Mouse (Mus musculus) retina, postnatal 7 days (tissue): ENCODE results near the gene Myh14.

Source experiments
- DNase-seq: peaks from one replicate; pipeline ENCODE4 v3.0.0-alpha.2; 2012; ENCODE audit warnings: low read depth, low spot score

Gene Myh14

DNA sequence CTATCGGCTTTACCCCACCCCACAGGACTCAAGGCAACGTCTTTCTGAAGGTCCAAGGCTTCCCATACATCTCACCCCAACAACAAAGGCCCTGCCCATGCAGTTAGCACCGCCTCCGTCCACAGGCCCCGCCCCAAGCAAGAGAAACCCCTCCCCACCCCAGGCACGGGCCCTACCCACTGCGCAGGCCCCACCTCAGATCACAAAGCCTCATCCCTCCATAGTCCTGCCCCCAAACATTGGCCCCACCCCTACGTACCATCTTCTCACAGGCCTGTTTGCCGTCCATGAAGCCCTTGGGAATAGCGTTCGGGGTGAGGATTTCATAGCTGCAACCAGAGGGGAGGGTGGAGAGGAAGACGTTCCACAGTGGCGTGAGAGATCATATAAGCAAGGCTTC, 38.0 kb downstream of the Myh14 start:
- DNase-seq: no peak

DNA sequence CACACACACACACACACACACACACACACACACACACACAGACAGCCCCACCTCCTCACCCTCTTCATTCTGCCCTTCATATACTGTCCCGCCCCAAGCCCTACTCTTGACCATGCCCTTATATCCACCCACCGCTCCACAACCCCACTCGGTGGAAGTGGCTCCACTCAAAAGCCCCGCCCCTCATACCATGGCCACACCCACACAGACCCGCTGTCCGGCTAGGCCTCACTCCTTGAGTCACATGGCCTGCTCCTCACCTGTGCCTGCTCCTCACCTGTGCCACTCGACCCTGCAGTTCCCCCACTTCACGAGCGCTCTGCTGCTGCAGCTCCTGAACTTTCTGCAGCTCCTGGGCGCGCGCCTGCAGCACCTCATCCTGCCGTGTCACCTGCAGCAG, 40.2 kb downstream of the Myh14 start:
- no peak for DNase-seq

DNA sequence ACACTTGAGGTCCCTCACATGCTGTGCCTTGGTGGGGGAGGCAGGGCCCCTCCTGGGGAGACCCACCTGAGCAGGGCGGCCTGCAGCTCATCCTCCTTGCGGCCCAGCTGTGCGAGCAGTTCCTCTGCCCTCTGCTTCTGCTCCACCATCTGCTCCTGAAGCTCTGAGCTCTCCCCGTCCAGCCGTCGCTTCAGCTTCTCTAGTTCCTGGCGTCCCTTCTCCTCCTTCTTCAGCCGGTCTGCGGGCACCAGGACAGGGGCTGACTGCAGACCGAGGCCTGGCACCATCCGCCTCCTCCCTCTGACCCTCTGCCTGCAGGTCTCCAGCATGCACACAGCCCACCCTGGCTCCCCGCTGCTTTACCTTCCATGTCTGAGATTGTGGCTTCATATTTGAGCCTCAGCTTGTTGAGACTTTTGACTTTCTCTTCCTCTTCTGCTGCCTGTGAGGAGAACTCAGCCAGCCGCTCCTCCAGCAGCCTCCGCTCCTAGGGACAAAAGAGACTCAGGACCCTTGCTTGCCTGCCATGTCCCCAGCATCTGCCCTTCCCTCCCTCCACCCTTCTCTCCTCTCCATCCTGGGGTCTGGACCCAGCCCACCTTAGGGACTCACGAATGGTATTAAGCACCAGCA, 42.1 kb downstream of the Myh14 start:
- no peak for DNase-seq

DNA sequence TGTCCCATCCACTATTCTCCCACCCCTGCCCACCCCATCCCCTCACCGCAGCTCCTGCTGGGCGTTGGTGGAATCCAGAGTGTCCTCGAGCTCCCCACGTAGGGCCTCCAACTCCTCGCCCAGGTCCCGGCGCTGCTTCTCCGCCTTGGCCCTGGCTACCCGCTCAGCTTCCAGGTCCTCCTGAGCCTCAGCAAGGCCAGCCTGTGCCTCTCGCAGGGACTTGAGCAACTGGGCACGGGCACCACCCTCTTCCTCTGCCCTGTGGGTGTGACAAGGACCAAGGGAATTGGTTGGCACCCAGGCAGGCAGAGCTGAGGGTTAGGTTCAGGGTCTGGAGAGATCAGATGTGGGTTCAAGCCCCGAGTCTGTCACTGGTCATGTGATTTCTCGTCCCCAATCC, 43.7 kb downstream of the Myh14 start:
- no peak for DNase-seq

DNA sequence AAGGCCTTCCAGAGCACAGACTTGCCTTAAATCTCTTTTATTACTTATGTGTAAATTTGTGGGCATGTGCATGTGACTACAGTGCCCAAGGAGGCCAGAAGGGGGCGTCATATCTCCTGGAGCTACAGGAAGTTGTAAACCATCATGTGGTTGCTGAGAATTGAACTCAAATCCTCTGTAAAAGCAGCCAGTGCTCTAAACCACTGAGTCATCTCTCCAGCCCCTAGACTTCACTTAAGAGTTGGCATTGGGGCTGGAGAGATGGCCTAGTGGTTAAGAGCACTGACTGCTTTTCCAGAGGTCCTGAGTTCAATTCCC, 44.6 kb downstream of the Myh14 start:
- DNase-seq: no peak

DNA sequence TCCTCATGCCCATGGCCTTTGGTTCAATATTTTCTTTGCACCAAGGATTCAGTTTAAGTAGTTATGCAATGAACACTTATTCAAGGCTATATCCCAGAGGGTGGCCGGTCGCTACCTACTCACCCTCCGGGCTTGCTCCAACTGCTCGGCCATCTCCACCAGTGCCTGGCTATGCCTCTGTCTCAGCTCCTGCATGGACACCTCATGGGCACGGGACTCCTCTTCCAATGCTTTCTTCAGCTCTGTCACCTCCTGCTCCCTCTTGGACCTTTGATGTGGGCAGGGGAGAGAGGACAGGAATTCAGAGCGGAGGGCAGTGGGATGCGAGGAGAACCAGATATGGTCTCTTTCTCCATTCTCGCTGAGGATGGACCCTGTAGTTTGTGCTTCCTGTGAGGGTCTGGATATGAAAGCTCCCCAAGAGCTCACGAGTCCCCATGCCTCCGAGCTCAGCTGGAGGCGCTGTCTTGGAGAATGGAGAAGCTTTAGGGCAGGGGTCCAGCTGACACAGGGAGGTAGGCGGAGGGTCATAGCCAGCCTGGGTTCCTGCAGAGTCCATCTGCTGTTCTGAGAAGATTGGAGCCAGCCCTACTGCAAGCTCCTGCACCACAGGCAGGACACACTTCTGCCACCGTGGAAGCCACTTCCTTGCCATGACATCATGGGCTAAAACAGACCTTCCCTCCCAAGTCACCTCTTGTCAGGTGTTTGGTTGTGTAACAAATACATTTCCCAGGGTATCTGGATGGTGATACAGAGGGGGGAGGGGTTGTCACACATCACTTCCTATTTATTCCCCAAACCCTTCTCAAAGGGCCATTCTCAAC, 45.2 kb downstream of the Myh14 start:
- DNase-seq: no peak

DNA sequence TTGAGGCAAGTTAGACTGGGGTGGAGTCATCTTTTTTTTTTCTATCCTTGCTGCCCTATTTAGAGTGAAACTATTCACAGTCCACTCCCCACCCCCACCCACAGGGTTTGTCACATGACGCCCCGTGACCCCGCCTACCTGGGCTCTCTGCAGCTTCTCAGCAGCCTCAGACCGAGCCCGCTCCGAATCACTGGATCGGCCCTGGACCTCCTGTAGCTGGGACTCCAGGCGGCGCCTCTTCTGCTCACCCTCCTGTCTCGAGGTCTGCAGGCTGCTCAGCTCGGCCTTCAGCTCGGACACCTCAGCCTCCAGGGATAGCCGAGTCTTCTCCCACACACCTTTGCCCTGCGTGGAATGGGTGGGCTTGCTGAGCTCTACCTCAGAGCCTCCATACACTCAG, 45.8 kb downstream of the Myh14 start:
- no peak for DNase-seq

DNA sequence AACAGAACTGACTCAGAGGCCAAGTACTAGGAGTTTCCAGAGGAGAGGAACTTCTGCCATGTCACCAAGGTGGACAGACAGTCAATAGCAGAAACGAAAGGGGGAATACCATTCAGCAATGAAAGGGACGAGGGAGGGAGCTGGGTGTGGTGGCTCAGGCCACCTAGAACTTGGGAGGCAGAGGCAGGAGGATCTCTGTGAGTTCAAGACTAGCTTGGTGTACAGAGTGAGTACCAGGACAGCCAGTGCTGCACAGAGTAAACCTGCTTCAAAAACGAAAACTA, 46.2 kb downstream of the Myh14 start:
- no peak for DNase-seq

DNA sequence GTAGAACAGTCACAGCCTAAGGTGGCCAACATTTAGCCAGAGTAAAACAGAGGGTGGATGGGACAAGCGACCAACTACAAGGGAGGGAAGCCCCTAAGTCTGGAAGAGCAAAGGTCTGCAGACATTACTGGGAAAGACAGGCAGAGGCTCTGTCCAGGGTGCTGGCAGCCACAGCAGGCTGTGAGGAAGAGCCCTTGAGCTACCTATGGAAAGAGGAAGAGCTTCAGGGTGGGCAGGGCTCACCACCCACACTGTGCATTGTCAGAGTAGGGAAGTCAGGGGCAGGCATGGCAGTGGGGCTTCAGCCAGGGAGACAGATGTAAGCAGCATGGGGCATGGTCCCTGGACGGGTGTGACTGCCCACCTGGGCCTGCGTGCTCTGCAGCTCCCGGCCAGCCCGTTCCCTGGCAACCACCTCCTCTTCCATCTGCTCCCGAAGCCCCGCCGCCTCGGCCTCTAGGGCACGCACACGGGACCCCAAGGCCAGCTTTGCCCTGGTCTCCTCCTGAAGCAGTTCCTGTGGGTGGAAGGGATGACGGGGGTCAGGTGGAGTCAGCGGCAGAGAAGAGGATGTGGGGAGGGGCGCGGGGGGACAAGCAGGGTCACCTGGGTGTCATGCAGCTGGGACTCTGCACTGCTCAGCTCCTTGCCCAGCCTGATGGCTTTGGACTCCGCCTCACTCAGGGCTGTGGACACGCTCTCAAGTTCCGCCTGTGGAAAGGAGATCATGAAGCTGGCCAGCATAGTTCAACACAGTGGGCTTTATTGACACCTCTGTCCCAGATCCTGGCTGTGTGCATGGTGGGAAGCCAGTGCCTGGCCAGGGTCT, 46.7 kb downstream of the Myh14 start:
- DNase-seq: no peak

DNA sequence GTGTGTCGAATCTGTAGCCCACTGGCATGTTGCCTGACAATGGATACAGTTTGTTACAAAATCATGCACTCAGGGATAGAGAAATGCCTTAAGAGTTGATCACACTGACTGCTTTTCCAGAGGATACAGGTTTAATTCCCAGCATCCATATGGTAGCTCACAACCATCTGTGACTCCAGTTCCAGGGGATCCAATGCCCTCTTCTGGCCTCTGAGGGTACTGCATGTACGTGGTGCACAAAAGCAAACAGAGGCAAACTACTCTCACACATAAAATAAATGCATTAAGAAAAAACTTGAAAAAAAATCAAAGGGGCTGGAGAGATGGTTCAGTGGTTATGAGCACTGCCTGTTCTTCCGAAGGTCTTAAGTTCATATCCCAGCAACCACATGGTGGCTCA, 53.6 kb downstream of the Myh14 start:
- DNase-seq: no peak

DNA sequence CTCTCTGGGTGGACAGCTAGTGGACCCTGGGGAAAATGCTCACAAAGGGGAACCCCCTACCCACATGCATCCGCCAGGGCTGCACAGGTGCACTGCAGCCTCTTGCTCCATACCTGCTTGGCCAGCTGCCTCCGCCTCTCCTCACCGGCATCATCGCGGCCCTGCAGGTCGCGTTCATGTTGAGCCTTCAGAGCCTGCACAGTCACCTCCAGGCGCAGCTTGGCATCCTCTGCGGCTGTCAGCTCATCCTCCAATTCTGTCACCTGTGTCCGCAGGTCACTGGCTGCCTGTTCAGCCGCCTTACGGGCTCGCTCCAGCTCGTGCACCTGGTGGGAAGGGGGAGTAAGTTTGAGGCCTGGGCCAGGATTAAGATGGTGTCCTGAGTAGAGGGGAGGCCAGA, 54.7 kb downstream of the Myh14 start:
- no peak for DNase-seq

DNA sequence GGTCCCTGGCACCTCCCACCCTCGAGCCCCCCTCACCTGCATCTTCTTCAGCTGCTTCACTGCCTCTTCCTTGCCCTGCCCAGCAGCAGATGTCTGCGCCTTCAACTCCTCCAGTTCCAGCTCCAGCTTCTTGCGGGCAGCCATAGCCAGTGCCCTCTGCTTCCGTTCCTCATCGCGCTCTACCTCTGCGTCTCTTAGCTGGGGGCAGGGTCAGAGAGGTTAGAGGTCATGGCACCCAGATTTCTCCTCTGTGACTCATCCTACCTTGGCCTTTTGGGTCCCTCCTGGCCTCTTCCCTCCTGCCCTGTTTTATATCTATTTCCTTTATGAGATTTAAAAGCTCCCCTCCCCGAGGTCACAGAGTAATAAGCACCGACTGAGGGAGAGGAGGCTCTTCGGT, 55.3 kb downstream of the Myh14 start:
- DNase-seq: no peak

DNA sequence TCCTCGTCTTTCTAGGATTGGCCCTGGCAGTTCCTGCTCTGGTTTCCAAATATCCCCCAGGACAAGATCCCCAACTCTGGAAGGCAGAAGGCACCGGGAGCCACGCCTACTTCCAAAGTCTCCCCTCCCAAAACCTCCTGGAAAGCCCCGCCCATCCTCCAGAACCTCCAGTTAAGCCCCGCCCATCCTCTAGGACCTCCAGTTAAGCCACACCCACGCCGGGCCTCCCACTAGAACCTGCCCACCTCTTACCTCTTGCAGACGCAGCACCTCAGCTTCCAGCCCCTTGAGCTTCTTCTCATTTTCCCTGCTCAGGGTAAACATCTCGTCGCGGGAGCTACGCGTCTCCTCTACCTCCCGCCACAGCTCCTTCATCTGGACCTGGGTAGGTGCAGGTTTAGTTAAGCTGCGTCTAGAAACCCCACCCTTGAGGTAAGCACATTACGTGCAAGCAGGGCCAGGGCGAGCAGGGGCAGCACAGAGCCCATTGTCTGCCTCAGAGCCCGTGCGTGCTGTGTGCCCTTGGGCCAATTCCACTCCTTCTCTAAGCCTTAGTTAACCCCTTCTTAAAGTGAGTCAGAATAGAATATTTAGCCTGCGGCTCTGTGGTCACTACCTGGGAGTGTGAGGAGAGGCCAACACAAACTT, 56.5 kb downstream of the Myh14 start:
- DNase-seq: no peak

DNA sequence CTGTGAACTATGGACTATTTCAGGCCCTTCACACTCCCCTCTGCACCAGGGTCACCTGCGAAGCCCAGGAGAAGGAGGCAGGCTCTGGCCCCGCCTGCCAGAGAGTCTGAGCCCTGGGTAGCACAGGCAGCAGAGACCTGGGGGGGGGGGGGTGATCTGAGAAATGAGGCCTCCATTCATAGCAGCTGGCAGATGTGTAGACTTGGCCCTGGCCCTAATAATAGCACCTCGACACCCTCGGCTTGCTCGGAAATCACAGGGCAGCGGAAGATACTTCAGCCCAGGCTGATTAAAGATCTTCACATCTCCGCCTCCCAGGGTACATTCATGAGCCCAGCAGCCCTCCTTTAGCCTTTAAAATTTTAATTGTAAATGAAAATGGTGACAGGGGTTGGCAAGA, 58.5 kb downstream of the Myh14 start:
- no peak for DNase-seq

DNA sequence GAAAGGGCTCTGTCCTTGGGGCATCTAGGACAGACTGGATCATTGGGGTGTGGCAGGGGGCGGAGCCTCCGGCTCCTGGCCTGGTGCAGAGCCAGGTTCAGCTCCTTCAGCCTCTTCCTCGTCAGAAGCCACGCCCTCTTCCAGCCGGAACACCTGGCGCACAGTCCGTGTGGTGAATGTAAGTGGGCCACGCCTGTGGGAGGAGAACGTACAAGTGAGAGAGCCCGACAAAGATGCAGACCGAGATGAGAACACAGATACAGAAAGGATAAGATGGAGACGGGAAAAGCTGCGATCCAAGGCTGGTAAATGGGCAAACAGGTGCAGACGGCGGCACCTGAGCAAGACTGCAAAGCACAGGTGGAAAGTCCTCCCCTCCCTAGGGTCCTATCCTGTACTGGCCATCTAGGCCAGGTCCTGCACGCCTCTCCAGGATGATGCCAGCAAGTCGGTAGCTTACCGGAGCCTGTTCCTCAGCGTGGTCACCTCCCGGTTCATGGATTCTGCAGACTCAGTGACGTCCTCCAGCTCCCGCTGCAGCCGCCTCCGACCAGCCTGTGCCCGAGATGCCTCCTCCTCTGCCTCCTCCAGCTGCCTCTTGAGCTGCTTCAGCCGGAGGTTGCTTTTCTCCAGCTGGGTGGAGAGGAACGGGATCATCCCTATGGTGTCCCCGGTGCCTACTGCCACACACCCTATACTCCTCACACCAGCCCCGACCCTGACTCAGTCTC, 64.3 kb downstream of the Myh14 start:
- no peak for DNase-seq

DNA sequence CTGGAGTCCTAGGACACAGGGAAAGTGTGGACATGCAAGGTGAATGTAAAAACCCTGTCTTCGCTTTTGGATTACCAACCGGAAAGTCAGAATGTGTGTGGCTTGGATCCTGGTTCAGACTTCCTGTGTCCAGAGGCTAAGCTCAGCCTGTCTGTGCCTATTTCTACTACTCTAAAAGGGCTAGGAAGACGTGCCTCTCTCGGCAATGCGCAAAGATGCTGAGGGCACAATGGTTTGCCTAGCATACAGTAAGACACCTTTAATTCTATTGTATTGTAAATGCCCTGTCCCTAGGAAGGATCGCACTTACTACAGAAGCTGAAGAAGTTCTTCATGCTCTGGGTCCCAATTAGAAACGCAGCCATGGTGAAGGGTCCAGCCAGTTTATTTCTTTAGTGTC, 65.2 kb downstream of the Myh14 start:
- no peak for DNase-seq

DNA sequence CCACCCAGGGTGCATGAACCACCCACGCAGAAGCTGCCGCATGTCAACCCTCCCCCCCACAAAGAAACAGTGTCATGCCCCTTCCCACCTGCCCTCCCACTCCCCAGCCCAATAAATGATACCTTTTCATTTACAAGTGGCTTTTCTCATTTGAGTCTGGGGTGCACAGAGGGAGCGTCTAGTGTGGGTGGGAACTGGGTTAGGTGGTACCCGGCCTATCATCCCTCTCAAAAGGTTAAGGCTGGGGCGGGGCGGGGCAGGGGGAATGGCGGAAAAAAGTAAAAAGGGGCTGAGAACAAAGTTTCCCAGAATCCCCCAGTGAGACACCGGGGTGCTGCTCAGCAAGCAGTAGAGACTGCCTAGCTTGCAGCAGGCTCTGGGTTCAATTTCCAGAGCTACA, 66.0 kb downstream of the Myh14 start:
- DNase-seq: no peak

DNA sequence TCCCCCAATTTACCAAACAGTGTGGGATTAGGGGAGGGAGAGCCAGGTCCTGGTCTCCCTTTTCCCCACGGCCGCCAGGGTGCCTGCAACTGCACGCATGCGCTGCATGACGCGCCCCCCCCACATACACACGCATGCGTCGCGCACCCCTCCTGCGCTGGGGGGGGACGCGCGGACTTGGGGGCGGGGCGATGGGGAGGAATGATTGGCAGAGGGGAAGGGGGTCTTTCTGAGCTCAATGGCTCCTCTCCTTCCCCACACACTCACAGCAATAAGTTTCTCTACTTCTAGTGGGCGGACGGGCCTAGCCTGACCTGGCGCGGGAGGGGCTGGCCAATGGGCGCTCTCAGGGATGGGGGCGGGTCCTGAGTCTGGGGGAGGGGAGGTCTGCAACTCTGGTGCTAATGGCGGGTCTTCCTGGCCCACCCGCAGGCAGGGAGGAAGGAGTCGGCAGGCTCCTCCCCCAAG, 66.5 kb downstream of the Myh14 start:
- DNase-seq: no peak

DNA sequence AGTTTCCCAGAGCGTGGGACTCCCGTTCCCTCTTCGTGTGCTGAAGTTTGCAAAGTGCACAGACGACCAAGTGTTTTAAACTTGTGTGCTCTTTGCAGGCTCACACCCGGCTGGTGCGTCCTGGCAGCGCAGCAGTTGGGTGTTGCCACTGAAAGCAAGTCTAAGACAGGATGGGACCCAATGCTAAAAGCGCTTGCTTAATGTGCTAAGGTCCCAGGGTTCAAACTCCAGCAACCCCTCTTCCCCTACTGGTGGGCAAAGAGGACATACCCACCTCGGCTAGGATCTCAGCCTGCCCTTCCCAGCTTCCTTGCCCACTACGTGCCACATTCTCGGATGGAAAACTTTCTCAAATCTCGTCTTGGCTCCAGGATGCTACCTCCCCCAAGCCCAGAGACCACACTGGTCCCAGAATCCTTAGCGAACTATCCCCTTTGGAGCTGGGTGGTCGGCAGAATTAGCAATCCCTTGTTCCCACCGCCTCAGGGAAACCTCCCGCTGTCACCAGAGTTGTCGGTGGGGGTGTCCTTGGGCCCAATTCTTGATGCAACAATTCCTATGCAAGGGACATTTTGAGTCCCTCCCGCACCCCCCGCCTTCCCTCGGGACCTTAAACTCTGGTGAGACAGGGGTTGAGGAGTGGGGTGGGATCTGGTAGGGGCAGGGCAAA, 67.3 kb downstream of the Myh14 start:
- DNase-seq: no peak

DNA sequence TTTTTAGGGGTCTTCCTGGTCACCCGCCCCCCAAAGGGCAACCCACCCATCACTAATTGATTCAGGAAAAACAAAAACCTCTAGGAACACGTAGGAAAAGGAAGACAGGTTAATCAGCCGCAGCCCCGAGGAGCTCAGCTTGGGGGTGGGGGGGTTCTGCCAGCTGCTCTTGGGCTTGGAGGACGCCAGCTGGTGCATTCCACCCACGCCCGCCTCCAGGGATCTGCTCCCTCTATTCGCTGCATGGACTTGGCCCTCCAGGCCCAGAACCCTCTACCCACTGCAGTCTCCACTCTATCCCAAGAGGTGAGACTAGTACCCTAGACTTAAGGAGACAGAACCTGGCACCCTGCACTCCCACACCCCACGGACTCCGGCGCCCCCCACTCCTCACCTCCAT, 68.2 kb downstream of the Myh14 start:
- peak; percentile 54 for DNase-seq

DNA sequence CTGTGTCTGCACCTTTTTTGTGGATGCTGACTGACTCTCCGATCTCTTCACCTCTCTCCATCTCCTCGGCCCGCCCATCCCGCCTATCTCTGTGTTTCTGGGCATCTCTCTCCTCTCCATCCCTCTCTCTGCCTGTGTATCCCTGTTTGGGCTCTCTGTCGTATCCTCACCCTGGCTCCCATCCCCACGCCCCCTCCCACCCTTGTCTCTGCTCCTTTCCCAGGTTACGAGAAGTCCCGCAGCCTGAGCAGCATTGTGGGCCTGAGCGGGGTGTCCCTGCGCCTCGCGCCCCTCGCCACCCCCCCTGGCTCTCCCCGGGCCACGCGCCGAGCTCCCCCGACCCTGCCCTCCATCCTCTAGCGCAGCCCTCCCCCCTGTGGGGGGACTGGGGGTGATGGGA, 69.0 kb downstream of the Myh14 start:
- DNase-seq: no peak
